Mouse (Mus musculus) left cerebral cortex, adult 9 months (tissue): Measurements from ENCODE around the gene E130308A19Rik.

Source experiments
- DNase-seq, 2 experiments: peaks; one replicate each; pipeline ENCODE4 v3.0.0; 2022; ENCODE audit warnings: low spot score in 2 of 2

Gene E130308A19Rik

DNA sequence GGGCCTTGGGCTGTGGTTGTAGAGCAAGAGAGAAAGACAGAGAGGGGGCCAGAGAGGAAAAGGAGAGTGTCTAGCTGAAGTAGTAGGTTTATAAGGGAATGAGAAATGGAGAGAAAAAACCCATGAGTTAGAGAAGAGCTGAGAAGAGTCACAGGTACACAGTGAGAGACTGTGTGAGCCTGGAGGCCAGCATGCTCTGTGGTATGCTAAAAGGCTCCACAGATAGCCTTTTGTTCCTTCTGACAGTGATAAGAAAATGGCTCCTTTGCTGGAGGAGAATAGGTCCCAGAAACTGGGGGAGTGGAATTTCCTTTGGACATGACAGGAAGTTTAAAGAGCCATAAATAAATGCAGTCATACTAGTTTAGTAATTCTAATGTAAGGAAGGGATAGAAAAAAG lies 13.2 kb downstream of the E130308A19Rik start:
- no peak for DNase-seq

DNA sequence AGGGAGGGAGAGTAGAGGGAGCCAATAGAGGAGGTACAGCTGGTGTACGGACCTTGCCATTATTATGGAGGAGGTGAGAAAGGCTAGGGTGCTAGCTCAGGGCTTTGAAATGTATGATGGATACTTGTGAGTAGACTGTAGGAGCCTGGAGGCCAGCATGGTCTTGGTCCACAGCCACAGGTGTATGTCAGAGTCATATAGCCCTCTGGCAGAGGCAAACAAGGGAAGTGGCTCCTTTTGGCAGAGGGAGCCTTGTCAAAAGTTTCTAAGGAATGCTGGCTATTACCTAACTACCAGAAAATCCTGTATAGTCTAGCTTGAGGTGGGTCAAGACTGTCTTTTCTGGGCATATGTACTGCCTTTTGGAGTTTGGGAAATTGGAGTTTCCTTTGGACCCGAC lies 14.7 kb downstream of the E130308A19Rik start:
- DNase-seq, result no peak

DNA sequence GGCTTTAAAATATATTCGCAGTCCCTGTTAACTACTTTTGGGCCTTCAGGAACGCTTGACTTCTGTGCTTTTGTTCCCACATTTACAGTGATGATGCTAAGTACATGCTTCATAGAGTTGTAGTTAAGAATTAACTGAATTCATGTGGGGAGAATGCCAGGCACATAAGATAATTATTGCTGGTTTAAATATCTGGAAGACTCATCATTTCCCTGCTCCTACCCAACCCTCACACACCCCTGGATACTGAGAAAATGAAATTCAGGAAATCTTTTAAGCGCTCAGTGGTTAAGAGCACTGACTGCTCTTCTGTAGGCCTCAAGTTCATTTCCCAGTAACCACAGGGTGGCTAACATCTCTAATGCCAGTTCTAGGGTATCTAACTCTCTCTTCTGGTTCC lies 16.0 kb downstream of the E130308A19Rik start:
- no peak for DNase-seq

DNA sequence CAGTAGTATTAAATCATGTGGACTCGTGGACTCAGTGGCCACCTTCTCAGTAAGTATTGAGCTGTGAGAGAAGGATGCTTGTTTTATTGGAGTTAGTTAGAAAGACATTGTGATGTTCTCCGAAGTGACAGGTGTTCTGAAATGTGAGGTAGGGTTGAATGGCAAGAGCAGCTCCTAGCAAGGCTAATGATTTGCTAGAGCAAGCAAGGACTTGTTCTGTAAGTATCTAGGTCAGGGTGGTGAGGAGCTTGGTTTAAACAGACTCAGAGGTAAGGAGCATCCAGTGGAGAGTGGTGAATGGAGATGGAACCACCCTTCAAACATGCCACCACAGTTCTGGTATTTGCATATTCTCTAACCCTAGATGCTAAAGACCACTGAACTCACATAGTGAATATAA lies 16.6 kb downstream of the E130308A19Rik start:
- no peak for DNase-seq

DNA sequence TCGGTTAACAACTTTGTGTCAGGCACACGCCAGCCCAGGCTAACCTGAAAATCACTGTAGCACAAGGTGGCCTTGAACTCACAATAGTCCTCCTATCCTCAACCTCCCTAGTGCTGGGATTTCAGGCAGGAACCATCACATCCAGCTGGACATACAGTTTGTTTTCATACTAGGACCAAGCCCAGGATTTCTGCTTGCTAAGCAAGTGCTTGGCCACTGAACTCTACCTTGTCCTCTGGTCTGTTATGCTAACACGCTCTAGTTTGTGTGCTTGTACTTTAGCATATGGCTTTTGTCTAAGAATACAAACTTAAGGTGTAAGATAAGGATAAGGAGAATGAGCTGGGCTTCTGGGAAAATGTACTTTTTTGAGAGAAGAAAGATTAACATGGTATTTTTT lies 18.4 kb downstream of the E130308A19Rik start:
- DNase-seq, result no peak

DNA sequence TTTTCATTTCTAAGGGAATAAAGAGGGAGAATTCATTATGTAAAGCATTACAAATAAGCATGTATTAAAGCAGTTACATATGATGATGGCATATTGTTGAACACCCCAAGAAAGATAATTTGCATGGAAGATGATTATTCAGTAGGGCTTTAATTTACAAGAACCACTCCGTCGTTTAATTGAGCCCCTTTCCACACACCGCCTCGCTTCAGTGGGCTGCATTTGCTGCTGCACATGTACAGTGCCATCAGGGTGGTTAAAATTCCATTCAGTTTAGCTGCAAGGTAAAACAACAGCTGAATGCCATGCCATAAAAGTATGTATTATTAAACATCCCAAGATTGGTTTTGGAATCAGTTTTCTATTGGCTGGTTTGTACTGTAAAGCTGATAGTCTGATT lies 19.0 kb downstream of the E130308A19Rik start:
- no peak for DNase-seq

DNA sequence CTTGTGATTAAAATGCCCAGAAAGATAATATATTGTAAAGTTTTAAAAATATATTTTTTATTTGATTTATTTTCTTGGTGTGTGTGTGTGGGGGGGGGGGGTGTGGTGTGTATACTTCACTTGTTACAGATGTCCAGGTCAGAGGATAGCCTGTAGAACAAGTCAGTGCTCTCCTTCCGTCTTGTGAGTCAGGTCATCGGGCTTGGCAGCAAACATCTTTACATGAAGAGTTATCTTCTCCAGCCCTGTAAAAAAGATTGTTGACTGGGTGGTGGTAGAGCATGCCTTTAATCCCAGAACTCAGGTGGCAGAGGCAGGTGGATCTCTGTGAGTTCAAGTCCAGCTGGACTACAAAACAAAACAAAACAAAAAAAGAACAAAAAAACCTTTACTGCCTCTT lies 19.6 kb downstream of the E130308A19Rik start:
- no peak for DNase-seq

DNA sequence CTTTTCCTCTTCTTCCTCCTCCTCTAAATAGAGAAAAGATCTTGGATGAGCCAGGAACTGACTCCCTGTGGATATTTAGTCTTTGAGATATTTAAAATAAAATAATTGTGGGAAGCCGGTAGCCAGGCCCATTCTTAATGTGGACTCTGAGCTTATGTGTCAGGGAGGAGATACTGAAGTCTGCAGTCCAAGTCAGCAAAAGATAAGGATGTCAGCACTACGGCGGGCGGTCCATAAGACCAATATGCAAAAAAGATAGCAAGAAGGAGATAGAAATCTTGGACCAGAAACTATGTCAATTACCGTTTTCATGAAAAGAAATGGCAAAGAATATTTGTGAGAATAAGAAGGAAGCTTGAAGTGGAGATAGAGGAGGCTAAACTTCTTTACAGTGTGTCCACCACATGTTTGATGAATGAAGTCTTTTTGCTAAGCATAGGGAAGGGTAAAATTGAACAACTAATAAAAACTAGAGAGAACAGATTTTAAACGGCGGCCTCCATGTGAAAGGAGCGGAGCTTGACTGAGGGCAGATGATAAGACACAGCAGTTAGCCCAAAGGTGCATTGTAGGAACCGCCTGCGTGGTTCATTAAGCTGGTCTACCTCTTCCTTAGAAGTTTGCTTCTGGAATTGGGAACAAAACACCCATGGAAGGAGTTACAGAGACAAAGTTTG lies 20.1 kb downstream of the E130308A19Rik start:
- no peak for DNase-seq

DNA sequence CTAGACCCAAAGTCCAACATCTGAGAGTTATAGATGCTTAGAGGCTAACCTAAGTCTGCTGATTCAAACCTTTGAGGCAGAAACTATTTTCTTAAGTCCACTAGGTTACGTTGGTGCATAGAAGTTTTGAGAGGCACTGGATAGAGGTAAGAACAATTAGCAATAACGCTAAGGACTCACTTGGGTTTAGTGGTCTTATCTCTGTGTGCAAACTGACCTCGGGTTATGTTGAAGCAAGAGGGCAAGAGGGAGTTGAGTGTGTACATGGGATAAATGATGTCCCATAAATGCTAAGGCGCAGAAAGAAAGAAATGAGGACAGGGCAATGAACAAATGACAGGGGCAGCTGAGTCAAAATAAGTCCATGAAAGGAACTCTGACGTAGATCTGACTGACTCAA lies 23.1 kb downstream of the E130308A19Rik start:
- no peak for DNase-seq

DNA sequence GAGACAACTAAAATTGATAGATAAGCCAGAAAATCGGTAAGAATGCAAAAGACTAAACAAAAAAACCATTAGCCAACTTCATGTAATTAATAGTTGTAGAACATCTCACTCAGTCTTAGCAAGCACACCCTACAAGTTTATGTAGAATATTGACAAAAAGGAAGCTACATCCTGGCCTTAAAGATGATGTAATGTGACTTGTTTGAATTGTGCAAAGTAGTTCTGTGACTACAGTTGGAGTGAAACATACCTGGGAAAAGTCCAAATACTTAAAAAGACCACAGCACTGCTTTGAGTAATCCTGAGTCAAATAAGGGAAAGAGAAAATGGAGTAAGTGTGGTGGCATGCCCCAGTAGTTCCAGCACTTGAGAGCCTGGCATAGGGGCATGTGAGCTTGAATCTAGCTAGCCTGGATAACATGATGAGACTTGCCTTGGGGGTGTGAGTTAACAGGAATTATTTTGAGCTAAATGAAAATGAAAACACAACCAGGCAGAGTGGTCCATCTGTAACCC lies 26.2 kb downstream of the E130308A19Rik start:
- no peak for DNase-seq

DNA sequence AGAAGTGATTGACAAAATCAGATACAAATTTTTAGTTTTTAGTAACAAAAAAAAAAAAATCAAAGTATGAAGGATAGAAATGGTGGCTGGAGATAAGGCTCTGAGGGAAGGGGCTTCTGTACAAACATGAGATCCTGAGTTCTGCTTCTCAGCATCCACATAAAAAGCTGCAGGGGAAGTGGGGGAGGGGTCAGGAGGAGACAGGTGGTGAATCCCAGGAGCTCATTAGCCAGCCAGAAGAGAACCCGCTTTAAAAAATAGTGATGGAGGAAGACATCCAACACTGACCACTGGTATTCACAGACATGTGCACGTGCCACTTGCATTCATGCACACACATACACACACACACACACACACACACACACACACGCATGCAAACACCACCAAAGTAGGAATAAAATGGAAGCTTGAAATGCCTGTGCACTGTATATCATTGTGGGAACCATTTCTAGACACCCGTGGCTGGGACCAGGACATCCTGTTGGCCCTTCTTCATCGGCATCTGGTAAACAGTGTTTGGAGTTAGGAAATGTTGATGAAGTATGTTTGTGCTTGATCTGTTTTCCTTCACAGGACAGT lies 30.1 kb downstream of the E130308A19Rik start:
- DNase-seq, result no peak

DNA sequence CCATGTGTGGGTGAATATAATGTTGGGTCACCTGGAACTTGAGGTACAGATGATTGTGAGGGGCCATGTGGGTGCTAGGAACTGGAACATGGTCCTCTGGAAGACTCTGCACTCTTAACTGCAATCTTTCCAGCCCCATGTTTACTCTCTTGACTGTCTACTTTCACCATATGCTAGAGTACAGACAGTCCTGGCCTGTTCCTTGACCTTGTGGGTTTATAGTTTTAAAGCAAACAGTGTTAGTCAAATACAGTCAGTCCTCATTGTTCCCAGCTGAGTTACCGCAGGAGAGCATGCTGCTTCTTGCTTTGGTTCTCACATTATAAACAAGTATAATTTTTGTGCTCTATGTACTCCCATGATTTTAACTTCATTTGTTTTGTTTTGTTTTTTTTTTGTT lies 36.2 kb downstream of the E130308A19Rik start:
- DNase-seq, result no peak

DNA sequence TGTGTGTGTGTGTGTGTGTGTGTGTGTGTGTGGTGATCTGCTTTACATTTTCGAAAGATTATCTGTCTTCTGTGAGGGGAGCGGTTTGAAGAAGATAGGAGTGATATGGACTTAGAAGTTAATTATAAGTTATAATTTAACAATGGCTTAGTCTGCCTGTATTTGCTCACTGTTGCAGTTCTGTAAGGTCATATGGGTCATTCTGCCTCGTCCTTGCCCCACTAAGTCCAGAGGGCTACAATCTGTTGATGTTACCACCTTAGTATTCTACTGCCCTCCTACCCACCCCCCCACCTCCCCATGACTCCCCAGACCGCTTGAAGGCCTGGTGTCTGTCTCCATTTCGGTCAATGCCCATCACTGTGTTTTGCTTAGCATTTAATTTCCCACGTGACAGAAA lies 37.4 kb downstream of the E130308A19Rik start:
- DNase-seq, result no peak

DNA sequence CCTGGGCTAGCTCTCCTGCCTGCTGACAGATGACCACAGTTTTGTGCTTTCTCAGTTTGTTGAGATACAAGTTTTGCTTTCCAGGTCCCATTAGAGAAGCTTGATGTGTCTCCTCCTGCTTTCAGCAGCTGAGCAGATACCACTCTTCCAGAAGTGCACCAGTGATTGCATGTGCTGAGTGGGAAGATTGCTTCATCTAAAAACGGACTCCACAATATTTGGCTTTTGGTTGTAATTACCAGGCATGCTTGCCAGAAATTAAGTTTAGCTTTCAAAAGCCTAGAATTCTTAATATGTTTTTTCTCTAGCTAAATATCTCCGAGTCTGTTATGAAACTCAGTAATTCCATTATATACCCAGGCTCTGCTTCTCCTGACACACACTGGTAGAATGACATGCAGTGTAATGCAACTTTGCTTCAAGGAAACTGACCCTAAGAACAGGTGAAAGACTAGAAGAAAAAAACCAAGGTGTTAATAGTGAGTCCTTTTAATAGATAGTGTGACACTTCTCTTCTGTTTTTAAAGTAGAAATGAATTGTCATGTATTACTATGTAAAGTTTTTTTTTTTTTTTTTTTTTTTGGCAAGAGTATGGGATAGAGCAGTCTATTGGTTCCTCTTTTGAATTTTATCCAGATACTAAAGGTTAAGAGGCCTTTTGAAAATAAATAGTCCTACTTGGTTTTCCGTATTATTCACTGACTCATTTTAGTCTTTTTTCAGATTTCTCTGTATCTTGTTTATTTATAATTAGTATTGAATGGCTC lies 40.7 kb downstream of the E130308A19Rik start:
- DNase-seq, result peak in 1 of 2 experiments; percentile 13

DNA sequence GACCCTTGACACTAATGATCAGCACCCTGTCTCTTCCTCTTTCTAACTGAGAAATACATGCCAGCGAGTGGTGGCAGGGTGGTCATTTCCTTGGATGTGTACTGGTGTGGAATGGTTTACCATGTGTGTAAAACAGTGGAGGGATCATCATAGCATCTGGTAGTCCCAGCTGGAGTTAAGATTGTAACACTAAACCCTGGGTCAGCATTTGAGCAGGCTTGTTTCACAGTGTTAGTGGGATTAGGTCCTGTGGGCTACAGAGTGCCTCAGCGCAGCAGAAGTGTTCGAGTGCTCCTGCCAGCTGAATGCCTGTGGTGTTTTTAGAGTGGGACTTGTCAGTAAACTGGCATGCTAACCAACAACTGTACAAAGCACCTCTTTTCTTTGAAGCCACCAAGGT lies 42.0 kb downstream of the E130308A19Rik start:
- no peak for DNase-seq

DNA sequence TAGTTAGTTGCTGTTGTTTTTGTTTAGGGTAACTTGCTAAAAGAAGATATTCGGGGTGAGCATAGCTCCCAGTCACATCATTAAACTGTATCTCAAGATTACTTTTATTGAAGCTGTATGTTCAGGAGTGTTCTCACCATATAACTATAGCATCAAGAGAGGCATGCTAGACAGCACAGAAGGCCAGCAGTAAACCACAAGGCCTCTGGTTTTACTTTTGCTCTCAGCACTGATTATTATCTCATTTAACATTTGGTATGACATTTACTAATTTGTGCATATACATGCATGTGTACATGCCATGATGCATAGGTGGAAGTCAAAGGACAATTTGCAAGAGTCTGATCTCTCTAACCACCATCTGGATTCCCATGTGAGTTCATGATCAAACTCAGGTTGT lies 43.1 kb downstream of the E130308A19Rik start:
- no peak for DNase-seq

DNA sequence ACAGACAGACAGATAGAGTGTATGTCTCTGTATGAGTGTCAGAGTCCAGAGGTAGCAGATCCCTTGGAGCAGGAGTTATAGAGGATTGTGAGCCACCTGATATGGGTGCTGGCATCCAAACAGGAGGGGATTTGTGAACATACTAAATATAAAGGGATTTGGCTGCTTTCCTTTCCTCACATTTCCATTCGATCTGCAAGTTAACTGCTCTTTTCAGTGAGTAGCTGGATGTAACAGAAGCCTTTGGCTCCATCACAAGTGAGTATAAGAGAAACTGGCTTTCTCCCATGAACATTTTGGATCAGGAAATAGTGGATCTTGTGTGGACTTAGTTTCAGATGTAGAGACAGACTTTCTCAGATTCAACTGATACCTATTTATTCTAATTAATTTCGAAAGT lies 44.0 kb downstream of the E130308A19Rik start:
- DNase-seq, result no peak

DNA sequence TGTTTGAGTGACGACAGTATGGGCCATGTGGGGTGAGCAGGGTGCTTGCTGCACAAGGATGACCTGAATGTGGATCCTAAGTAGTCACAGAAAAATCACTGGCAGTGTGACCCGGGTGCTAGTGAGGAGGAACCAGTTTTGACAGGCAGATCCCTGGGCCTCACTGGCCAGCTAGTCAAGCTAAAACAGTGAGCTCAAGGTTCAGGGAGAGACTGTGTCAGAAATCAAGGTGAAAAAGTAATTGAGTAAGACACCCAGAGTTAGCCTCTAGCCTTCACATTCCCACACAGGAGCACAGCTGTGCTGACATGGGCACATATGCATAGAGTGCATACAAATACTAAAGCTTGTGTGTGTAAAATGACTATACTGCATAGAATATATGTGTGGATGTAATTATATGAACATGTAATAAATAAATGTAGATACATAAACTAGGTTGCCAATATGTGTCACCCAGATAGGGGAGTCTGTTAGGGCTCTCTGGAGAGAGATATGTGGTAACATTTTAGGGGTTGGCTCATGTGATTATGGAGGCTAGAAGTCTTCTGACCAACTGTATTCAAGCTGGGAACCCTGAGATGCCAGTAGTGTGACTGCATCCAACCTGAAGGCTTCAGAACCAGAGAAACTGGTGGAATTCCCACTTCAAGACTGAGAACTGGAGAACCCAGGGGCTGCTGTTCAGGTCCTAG lies 47.6 kb downstream of the E130308A19Rik start:
- DNase-seq, result no peak

DNA sequence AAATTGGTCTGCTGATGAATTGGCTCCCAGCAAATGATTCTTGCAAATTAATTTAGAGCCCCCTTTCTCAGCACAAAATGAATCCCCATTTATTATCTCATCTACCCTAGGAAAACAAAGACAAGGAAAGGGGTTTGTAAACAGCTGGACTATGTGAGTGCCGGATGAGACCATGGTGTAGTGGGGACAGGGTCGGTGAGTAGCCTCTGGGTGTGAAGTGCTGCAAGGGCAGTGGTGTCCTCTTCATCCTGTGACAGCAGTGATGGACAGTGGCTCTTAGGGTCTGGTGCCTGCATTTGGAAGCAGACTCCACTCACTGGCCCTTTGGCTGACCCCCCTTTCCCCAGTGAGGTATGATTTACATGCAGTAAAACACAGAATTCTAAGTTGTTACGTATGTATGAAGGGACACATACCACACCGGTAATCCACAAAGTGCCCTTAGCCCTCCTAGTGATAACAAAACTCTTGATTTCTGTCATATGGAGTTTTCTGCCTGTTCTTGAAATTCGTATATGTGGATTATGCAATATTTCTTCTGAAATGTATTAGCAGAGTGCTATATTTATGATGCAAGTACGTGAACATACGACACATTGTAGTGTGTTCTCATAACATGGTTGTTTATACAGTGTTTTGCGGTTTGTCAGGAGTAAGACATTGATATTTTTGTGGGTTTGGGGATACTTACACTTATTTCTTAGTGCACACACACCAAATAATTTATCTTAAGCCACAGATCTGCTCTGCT lies 49.1 kb downstream of the E130308A19Rik start:
- no peak for DNase-seq

DNA sequence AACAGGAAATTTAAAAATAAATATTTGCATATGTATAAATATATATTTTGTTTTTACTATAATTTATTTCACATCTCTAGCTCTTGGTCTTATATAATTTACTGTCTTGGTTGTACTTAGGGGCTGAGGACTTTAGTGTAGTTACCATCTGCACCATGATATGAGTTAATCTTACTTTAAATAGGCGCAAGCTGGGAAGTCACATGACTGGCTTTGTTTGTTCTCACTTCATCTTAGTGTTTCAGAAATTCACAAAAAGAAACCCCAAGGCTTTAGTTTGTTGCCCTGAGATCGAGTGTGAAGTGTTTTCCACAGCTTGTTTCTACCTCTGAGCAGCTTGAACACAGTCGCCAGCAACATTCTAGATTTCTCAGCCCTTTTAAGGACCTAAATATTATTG lies 49.7 kb downstream of the E130308A19Rik start:
- DNase-seq, result no peak

DNA sequence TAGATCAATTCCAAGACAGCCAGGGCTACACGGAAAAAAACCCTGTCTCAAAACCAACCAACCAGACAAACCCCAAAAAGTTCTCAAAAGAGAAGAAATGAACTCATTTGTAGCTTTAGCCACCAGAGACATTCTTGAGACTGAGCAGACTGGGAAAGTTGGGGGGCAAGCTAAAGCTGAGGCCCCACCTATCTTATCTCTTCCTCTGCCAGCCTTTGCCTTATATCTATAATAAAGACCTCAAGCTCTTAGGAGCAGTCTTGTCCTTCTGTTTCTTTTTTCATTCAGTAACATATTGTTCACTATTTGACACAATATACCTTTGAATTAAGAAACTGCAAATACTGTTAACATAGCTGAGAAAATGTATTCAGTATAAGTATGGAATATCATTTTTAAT lies 55.4 kb downstream of the E130308A19Rik start:
- DNase-seq, result no peak

DNA sequence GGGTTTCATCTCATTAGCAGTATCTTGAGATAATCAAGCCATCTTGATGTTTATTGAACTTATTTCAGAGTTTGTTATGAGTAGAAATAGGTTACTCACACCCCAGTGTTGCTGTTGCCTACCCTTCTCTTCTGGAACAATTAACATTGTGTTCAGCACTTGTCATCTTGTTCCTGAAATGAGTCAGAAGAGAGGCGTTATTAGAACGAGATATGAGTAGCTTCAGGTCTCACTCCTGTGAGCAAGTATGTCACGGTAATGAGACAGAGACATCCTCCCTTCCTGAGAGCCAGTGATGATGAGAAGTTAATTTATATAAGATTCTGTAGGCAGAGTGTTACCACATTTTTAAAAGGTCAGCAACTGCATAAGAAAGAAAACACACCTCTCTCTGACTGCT lies 56.5 kb downstream of the E130308A19Rik start:
- DNase-seq, result no peak
